Mouse (Mus musculus) left cerebral cortex, adult 18-20 months (tissue): ENCODE results near the gene Gemin7. TPM values are rescaled to one million over a fixed set of nuclear protein-coding genes. Genes with fewer than 3 reads are reported as not detected.
"Not testable (repeated sequence)": the region's sequence is repeated elsewhere in the genome, so short reads cannot be mapped to it uniquely, and the experiment has no call there.

Experiments
- DNase-seq, 2 experiments: peaks; one replicate each; pipeline ENCODE4 v3.0.0; 2021 to 2022; ENCODE audit warnings: low spot score in 2 of 2, mixed read lengths in 1 of 2
- long read RNA-seq, 2 experiments: library from polyadenylated mRNA; stranded (forward); transcript quantifications; one replicate each; pipeline ENCODE4 v2.0.0; 2021
- total RNA-seq, 2 experiments: library from RNA; stranded (reverse); gene quantifications; 2 replicates each; pipeline ENCODE4 v1.2.3; 2021

Gemin7 gene
- 10 to 100 TPM; 51.0 to 53.7 TPM for total RNA-seq
- long read RNA-seq, experiment 1, transcript Gemin7-201 (2 exons, 763 nt), result major isoform, 49 of 55 reads
- long read RNA-seq, experiment 1, partial matches to known transcripts, result 0 of 55 reads
- long read RNA-seq, experiment 1, other reads (novel, unspliced or antisense), result 4 of 55 reads
- long read RNA-seq, experiment 2, transcript Gemin7-201 (2 exons, 763 nt), result major isoform, 50 of 55 reads
- long read RNA-seq, experiment 2, partial matches to known transcripts, result 0 of 55 reads
- long read RNA-seq, experiment 2, other reads (novel, unspliced or antisense), result 4 of 55 reads

GRCm38 (mm10) chr7:19577141-19577852 lies at the start of gene Gemin7, which contains the start of gene Zfp296:
Gene Gemin7, minus strand, starts transcription at chr7:19577595.
Gene Zfp296, plus strand, starts transcription at chr7:19577287.
- DNase-seq, result no peak

- no peak for DNase-seq
These were observed 46.0 kb upstream of the Gemin7 start for GRCm38 (mm10) chr7:19623433-19623832.

GRCm38 (mm10) chr7:19622241-19622640 lies 44.8 kb upstream of the Gemin7 start:
- no peak for DNase-seq

- peak; percentile 45 to 68 for DNase-seq
These were observed 43.4 kb upstream of the Gemin7 start for GRCm38 (mm10) chr7:19620811-19621210.

GRCm38 (mm10) chr7:19619004-19619801 lies 41.8 kb upstream of the Gemin7 start:
- peak; percentile 76 to 80 for DNase-seq

- no peak for DNase-seq
These were observed 37.7 kb upstream of the Gemin7 start for GRCm38 (mm10) chr7:19615036-19615577.

GRCm38 (mm10) chr7:19610969-19611368 lies 33.6 kb upstream of the Gemin7 start:
- no peak for DNase-seq

- DNase-seq, result no peak
These were observed 32.4 kb upstream of the Gemin7 start for GRCm38 (mm10) chr7:19609641-19610332.

GRCm38 (mm10) chr7:19607291-19607690 lies 29.9 kb upstream of the Gemin7 start:
- no peak for DNase-seq

- DNase-seq, result not testable (repeated sequence)
These were observed 27.3 kb upstream of the Gemin7 start for GRCm38 (mm10) chr7:19604606-19605214.

GRCm38 (mm10) chr7:19603849-19604605 lies 26.6 kb upstream of the Gemin7 start, which contains the start of gene Clasrp:
Gene Clasrp, minus strand, starts transcription at chr7:19604486.
- peak; percentile 95 to 96 for DNase-seq

- DNase-seq, result no peak
These were observed 25.7 kb upstream of the Gemin7 start for GRCm38 (mm10) chr7:19603055-19603454.

- DNase-seq, result no peak
These were observed 23.2 kb upstream of the Gemin7 start for GRCm38 (mm10) chr7:19600562-19600961.

GRCm38 (mm10) chr7:19593061-19593730 lies 15.8 kb upstream of the Gemin7 start:
- no peak for DNase-seq

GRCm38 (mm10) chr7:19589917-19590316 lies 12.5 kb upstream of the Gemin7 start:
- peak; percentile 78 to 85 for DNase-seq

- DNase-seq, result peak; percentile 45 to 46
These were observed 11.8 kb upstream of the Gemin7 start for GRCm38 (mm10) chr7:19589207-19589606.

- no peak for DNase-seq
These were observed 8.9 kb upstream of the Gemin7 start for GRCm38 (mm10) chr7:19586269-19586668.

GRCm38 (mm10) chr7:19580634-19581033 lies 3.2 kb upstream of the Gemin7 start:
- DNase-seq, result no peak

- DNase-seq, result no peak
These were observed 2.4 kb upstream of the Gemin7 start for GRCm38 (mm10) chr7:19579751-19580150.
